Mouse (Mus musculus): ENCODE measurements around the gene Akap8.

Gene Akap8

GRCm38 (mm10) chr17:32281611-32282310 lies 39.3 kb downstream of the Akap8 start:
- no peak for DNase-seq

DNA sequence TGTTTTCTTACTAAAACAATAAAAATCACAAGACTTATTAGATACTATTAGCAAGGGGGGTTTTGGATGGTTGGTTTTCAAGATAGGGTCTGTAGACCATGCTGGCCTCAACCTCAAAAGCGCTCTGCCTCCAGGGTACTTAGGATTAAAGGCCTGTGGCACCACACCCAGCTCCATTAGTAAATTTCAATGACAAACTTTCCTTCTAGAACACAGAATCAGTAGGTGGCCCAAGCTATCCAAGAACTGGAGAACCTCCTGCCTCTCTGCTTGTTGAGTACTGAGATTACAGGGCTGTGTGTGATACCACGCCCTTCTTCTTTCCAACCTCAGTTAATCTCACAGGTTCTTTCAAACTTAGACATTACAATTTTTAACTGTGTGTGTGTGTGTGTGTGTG lies 39.9 kb downstream of the Akap8 start:
- no peak for DNase-seq

DNA sequence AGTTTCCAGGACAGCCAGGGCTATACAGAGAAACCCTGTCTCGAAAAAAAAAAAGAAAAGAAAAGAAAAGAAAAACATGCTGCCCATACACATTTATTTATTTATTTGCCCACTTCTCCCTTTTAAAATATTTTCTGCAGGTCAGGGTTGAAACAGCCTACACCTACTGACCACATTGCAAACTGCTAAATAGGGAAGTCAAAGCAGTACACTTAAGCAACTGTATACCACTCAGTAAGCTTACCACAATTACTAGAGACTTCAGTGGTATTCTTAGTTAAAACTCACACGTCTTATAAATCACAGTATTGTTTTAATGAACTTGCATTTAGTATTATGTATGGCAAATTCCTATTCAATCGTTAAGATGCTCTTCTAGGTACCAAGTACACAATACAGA lies 40.5 kb downstream of the Akap8 start:
- DNase-seq, result no peak

DNA sequence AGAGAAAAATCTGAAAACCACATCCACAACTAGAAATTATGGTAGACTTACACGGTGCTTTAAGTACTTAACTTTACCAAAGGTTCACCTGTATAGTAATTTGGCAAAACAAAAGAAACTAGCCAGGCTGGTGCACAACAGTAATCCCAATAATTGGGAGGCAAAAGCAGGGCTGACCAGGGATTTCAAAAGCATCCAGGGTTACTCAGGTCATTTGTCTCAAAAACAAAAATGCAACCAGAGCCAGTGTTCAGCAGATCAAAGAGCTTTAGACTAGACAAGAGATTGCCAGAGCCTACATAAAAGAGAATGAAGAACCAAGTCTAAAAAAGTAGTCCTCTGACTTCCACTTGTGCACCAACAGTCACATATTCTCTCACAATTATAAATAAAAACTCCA lies 43.8 kb downstream of the Akap8 start:
- no peak for DNase-seq

GRCm38 (mm10) chr17:32275568-32275967 lies 45.5 kb downstream of the Akap8 start:
- DNase-seq, result no peak

GRCm38 (mm10) chr17:32269151-32269550 lies 51.9 kb downstream of the Akap8 start:
- no peak for DNase-seq

- DNase-seq, result no peak
These were observed 52.5 kb downstream of the Akap8 start for GRCm38 (mm10) chr17:32268540-32268960.

DNA sequence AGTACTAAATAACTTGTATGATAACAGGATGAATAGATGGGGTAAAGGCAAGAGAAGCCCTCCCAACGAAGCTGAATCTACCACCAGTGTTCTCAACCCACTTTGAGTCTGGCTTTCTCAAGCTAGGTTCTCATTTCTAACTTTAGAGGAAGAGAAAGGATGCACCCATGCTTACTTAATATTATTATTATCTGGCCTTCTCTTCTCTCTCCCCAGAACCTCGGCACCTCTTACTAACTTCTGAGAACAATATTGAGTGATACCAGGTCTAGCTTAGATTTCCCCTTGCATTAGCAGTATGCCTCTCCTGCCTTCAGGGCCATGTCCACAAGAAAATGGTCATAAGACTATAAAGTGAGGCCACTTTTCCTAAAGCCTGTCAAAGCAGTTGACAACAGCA lies 52.9 kb downstream of the Akap8 start:
- DNase-seq, result no peak

DNA sequence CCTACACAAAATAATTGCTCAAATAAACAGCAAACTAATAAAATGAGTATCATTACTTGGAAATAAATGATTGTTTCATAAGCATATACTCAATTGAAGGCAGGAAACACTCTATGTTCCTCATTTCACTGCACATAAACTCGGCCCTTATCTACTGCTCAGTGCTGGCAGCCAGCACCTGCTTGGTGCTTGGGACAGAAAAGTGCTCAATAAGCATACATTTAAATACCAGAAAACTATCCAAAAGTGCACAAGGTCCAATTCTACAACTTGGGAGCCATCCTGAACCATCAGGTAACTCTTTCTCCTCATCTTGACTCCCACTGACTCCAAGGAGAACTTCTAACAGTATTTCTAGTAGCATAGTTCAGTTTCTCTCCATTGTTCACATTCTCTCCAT lies 53.4 kb downstream of the Akap8 start:
- DNase-seq, result no peak

DNA sequence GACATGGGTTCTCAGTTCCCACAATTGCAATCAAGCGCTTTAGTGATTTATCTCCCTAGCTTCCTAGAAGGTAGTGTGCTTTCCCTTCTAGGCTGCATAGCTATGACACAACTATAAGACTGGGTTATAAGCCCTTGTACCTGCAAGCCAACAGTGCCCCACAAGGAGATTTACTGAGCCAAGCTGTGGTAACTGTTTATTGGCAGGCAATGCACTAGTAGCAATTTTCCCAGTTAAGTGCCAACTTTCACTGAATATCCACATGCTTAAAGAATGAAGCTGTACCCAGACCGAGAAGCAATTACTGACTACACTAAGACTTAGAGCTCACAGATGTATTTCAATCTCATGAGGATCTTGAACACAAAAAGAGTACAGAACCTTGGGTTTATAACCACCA lies 57.4 kb downstream of the Akap8 start:
- no peak for DNase-seq

GRCm38 (mm10) chr17:32262831-32263559 lies 58.0 kb downstream of the Akap8 start:
- DNase-seq, result no peak

- DNase-seq, result no peak
These were observed 62.2 kb downstream of the Akap8 start for GRCm38 (mm10) chr17:32258869-32259268.

- no peak for DNase-seq
These were observed 63.1 kb downstream of the Akap8 start for GRCm38 (mm10) chr17:32257944-32258343.

- no peak for DNase-seq
These were observed 63.6 kb downstream of the Akap8 start for GRCm38 (mm10) chr17:32257452-32257851.

GRCm38 (mm10) chr17:32256896-32257295 lies 64.1 kb downstream of the Akap8 start:
- no peak for DNase-seq

Measured in B cell, adult 2 months (primary cell).